Mouse (Mus musculus): ENCODE results near the gene Gm28635. TPM values are rescaled to one million over a fixed set of nuclear protein-coding genes. Genes with fewer than 3 reads are reported as not detected.

Gene Gm28635
- total RNA-seq, 1 experiment from 2014 or later: not detected

GRCm38 (mm10) chr2:84585700-84586099 is 92.1 kb downstream of the Gm28635 start:
- DNase-seq: no peak

GRCm38 (mm10) chr2:84582286-84582685 is 95.6 kb downstream of the Gm28635 start:
- DNase-seq: no peak

GRCm38 (mm10) chr2:84581208-84581607 is 96.6 kb downstream of the Gm28635 start:
- no peak for DNase-seq

- DNase-seq: no peak
Measured at GRCm38 (mm10) chr2:84579311-84579710, 98.5 kb downstream of the Gm28635 start.

- DNase-seq: no peak
Measured at GRCm38 (mm10) chr2:84574130-84574529, 103.7 kb downstream of the Gm28635 start.

GRCm38 (mm10) chr2:84556888-84557514 is 120.8 kb downstream of the Gm28635 start:
- peak; percentile 31 for DNase-seq

Other genes with a start within 250 kb of the Gm28635 start
- gene Tfpi, start 201.3 kb downstream of the Gm28635 start, total RNA-seq (2021): 39.4 and 44.2 TPM in 2 replicates
- gene Ctnnd1, start 27.3 kb downstream of the Gm28635 start, total RNA-seq (2021): 133 and 134 TPM in 2 replicates
- not detected in 2 replicates for gene Btbd18, start 19.0 kb downstream of the Gm28635 start, total RNA-seq (2021)
- gene Selenoh, start 7.3 kb downstream of the Gm28635 start, total RNA-seq (2021): 44.8 and 47.8 TPM in 2 replicates
- gene Med19, start 361 bp upstream of the Gm28635 start, total RNA-seq (2021): 20.9 and 21.4 TPM in 2 replicates
- 102 and 103 TPM in 2 replicates for gene Tmx2, start 1.1 kb upstream of the Gm28635 start, total RNA-seq (2021)
- 52.8 and 58.1 TPM in 2 replicates for gene Zdhhc5, start 37.1 kb upstream of the Gm28635 start, total RNA-seq (2021)
- 14.5 and 15.7 TPM in 2 replicates for gene Clp1, start 49.3 kb upstream of the Gm28635 start, total RNA-seq (2021)
- gene Ypel4, start 56.0 kb upstream of the Gm28635 start, total RNA-seq (2021): 6.5 and 8.6 TPM in 2 replicates
- 5.2 and 5.3 TPM in 2 replicates for gene Gm19426, start 65.6 kb upstream of the Gm28635 start, total RNA-seq (2021)
- 73.1 and 93.2 TPM in 2 replicates for gene Serping1, start 97.4 kb upstream of the Gm28635 start, total RNA-seq (2021)
- 45.6 and 48.7 TPM in 2 replicates for gene Ube2l6, start 120.8 kb upstream of the Gm28635 start, total RNA-seq (2021)
- not detected in 2 replicates for gene Smtnl1, start 144.6 kb upstream of the Gm28635 start, total RNA-seq (2021)
- gene Timm10, start 149.0 kb upstream of the Gm28635 start, total RNA-seq (2021): 54.2 and 73.7 TPM in 2 replicates
- 5.2 and 9.3 TPM in 2 replicates for gene Slc43a1, start 160.8 kb upstream of the Gm28635 start, total RNA-seq (2021)
- gene Rtn4rl2, start 208.7 kb upstream of the Gm28635 start, total RNA-seq (2021): 1.6 and 2.6 TPM in 2 replicates